Mouse (Mus musculus): ENCODE results near the gene Nt5c3.

Nt5c3 gene

GRCm38 (mm10) chr6:56834769-56835168 is 89.0 kb downstream of the Nt5c3 start:
- DNase-seq: no peak

DNA sequence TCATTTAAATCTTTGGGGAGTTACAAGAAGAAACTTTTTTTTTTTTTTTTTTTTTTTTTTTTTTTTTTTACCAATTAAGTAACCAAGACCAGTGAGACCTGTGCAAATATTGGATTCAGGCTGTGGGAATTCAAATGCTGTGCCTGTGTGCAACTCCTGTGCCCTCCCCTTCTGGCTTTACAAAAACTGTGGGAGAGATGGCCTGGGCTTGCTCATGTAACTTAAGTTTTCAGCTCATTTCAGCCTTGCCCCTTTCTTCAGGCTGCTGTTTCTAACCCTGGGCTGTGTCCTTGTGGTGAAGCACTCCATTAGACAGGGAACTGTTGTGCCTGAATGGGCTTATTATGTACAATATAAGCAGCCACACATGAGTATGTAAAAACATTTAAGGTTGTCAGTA is 90.9 kb downstream of the Nt5c3 start:
- DNase-seq: no peak

GRCm38 (mm10) chr6:56832407-56832796 is 91.3 kb downstream of the Nt5c3 start:
- DNase-seq: no peak

Measured in liver (tissue).